Mouse (Mus musculus) MEL-GATA-1-ER (cell line): ENCODE data around the gene Gck.
A peak's percentile ranks its signal among the peaks of the same experiment; 100 is the strongest.
"Not testable (repeated sequence)": the region's sequence is repeated elsewhere in the genome, so short reads cannot be mapped to it uniquely, and the experiment has no call there.

ENCODE experiments used
- DNase-seq: peaks from one replicate; pipeline ENCODE4 v3.0.0-alpha.2; 2012; ENCODE audit warnings: low read depth; ENCODE audit errors: extremely low read depth

Gene Gck

DNA sequence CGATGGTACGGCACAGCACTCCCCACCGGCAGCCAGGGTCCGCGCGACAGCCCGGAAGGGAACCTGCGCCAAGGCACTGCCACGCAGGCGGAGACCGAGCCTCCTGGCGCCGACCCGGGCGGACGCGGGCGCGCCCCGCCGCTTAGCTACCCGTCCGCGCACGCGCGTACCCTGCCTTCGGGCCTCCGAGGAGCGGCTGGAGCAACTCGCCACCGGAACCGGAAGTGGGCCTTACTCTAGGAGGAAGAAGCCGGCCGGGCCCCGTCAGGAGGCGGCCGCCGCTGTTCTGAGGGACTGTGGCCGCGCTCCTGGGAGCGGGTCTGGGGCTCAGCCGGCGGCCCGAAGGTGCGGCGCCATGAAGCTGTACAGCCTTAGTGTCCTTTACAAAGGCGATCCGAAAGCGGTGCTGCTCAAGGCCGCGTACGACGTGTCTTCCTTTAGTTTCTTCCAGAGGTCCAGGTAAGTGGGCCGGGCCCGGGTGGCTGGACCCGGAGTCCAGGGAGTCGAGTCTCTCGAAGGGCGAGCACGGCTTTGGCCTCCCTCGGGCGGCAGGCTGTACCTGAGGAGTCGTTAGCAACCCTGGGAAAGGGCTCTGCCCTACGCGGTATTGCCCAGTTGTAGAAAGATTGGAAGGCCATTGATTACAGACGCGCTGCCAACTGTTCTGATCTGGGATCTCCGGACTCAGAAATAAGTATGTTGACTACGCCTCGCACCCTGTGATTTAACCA, 5.8 kb upstream of the Gck start, which contains the start of gene Ykt6:
Ykt6 (plus strand) TSS at position 148 of the 731 bp plus-strand sequence.
- DNase-seq, result peak; percentile 78

DNA sequence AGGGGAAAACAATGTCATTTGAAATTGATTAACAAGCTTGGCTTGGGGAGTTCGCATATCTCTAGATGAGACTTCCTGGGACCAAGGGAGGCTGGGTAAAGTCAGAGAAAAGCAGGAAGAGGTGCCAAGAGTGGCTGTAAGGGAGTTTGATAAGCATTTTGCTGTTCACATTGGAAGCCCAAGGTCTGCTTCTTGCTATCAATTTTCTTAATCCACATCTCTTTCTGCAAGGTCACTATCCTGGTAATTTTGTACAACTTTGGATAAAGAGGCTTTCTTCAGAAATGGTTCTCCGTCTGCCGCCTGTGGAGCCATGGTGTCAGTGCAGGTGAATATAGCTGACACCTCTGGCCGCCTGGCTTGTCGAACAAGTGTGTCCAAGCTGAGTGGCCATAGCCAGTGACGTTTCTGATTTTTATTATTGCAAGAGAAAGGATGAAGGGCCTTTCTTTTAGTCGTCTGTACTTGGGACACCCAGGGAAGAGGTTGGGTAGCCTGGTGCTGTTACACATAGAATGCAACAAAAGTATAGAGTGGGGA, 5.2 kb upstream of the Gck start:
- peak; percentile 40 for DNase-seq

DNA sequence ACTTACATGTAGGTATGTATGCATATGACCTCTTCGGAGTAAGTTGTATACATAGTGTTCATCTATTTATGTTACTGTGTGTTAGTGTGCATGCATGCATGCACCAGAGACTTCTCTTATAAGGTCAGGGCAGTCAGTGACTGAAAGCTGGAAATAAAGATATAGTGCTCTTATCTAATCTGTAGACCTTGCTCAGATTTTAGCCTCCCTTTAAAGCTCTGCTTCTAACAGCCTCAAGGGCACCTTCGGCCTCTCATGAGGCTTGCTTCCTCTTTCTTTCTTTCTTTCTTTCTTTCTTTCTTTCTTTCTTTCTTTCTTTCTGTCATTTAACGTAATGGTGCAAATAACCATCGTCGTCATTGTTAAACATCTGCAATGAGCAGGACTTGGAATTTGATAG, 4.6 kb upstream of the Gck start:
- no peak for DNase-seq

DNA sequence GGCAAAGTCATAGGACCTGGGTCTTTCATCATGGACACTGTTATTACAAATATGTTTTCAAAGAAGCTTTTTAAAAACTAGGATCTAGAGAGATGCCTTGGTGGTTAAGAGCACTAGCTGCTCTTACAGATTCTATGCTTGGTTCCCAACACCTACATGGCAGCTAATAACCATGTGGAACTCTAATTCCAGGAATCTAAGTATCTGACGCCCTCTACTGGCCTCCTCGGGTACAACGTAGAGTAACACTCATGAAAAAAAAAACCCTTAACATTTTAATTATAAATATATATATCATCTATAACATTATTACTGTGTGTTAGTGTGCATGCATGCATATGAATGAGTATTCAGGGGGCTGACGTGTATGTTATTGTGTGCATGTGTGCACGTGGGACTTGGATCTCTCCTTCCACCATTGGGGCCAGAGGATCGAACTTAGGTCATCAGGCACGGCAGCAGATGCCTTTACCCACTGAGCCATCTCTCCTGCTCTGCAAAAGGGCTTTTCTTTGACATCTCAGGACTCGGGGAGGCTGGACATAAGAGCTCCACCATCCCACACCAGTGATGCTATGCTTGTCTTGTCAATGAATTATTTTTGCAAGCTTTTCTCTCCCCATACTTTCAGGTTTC, 3.4 kb upstream of the Gck start:
- DNase-seq, result peak; percentile 52

DNA sequence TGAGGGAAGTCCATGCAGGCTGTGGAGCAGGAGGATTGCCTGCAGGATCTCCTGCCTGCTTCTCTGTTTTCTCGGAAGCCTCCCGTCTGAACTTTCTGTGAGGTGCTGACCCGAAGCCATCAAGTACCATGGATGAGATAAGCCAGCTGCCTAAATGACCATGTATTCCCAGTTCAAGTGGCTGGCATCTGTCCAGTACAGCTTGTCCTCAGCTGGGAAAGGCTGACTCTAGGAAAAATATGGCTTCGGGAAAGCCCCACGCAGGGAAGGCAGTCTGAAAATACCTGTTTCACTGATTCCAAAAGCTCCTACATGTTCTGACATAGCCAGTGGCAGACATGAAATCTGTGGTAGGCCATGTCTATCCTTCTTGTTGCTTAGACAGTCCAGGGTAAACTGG, 2.6 kb upstream of the Gck start:
- DNase-seq, result no peak

DNA sequence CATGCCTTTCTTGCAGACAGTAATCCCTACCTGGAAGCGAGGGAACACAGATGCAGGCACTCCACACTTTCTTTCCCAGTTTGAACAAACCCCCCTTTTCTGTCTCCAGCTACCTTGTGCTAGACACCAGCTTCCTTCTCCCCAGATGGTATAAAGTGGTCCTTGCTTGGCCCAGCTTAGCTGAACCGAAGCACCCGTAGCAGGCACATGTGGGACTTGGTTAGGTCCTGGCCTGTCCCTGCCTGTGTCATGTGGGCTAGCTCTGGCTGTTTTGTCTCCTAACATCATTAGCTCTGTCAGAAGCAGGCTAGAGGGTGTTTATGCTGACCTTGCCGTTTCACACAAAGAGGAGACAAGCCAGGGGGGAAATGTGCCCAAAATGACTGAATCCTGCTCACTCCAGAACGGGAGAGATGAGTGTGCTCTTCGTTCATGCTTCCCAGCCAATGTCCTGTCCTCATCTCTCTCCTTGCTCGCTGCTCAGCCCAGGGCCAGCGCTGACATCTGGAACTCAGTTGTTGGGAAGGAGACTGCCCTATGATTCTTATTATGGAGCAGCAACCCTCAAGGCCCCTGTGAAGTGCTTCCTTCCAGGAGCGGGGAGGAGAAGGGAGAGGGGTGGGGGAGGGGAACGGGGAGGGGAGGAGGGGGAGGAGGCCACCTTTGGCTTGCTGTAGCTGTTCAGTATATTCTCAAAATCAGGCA, 1.2 kb downstream of the Gck start:
- no peak for DNase-seq

DNA sequence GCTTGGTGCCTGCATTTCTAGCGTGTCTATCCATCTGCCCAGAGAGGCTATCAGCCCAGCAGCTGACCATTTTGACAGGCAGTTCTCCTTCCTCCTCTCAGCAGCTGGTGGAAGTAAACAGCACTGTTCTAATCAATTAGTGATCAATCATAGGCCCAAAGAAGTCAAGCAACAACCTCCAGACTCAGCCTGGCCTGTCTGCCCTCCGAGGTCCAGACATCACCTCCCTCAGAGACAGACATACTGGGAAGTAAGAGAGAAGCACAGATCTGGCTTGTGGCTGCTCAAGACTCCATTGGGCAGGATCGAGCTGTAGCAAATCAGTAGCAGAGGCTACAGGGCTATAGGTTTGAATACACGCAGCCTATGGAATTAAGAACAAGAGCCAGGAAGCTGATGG, 2.1 kb downstream of the Gck start:
- DNase-seq, result no peak

DNA sequence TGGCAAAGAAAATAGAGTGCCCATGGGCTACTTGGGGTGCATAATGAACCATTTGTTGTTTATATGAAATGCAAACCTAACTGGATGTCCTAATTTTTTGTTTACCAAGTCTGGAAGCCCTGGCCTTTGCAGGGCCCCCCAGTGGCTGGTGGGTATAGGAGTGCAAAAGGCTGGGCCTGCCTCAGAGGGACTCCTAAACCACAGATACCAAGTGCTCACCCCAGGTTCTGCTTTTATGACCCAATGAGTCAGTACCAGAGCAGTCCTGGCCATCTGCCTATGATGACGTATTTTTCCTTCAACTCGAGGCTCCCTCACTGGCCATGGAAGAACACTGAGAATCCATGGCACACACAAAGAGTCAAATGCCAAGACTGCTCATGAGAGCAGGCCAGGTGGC, 4.8 kb downstream of the Gck start:
- no peak for DNase-seq

DNA sequence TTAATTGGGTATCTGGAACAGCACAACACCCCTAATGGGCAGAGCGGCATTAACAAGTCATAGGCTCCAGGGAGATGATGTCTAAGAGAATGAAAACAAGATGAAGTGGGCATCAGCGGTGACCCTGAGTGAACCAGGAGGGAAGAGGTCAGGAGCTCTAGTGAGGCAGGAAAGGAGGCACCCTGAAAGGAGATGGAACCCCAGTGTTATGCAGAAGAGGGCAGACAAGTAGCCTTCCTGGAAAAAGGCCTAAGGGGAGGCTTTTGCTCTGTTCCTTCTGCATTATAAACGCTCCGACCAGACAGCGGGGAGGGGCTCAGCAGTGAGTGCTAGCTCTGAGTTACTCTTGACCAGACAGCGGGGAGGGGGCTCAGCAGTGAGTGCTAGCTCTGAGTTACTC, 6.9 kb downstream of the Gck start:
- DNase-seq, result no peak

DNA sequence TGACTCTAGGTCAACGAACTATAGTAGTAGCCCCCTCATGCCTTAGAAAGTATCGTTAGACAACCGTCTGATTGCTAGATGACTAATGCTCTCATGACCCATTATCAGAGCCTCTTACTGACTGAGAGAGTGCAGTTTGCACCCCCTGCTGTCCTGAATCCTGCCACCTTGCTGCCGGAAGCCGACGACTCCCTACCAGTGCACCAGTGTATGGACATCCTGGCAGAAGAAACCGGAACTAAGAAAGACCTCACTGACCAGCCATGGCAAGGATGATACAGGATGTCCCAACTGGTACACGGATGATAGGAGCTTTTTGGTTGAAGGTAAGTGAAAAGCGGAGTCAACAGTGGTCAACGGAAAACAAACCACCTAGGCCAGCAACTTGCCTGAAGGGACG, 15.3 kb downstream of the Gck start:
- DNase-seq, result not testable (repeated sequence)

DNA sequence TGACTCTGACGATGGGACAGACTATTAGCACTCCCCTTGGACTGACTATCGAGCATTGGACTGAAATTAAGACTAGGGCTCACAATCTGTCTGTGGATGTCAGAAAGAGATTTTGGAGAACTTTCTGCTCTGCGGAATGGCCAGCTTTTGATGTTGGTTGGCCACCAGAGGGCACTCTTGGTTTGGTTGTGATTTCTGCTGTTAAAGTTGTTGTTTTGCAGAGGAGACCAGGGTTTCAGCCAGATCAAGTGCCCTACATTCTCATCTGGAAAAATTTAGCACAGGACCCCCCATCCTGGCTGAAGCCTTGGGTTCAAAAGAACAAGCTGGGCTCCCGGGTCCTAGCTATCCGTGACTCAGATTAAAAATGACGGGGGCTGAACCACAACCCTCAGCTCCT, 17.9 kb downstream of the Gck start:
- not testable (repeated sequence) for DNase-seq

DNA sequence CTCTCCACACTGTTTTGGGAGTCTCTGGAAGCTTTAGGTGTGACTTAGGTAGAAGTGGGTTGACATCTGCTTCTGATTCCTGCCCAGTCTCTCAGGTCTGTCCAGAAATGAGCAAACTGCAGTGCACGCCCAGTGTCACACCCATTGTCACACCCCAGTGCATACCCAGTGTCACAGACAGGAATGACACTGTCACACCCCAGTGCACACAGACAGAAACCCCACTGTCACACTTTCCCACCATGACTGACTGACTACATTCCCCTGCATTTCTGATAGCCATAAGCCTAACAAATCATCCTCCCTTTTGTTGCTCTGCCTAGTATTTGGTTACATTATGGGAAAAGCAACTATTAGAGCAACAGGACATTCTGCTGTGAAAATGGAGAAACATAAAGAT, 19.3 kb downstream of the Gck start:
- no peak for DNase-seq

DNA sequence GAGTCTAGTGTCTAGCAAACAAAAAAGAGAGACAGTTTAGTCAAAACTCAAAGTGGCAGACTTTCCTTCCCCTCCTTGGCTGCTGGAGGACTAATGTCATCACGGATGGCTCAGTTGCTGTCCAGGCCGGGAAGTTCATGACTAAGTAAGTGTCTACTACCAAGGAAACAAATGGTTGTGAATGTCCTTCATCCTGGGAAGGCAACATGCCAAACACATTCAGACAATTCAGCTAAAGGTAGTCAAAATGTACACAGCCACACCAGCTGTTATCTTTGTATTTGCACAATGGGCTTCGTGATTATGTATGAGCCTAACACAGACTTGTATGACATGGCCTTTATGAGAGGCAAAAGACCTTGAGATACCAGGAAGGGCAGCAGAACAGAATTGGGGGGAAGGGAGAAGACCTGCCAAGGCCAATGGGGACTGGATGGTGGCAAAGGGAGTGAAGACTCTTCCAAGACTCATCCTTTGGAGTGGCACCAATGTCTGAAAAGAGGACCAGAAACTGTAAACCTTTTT, 23.1 kb downstream of the Gck start:
- no peak for DNase-seq

DNA sequence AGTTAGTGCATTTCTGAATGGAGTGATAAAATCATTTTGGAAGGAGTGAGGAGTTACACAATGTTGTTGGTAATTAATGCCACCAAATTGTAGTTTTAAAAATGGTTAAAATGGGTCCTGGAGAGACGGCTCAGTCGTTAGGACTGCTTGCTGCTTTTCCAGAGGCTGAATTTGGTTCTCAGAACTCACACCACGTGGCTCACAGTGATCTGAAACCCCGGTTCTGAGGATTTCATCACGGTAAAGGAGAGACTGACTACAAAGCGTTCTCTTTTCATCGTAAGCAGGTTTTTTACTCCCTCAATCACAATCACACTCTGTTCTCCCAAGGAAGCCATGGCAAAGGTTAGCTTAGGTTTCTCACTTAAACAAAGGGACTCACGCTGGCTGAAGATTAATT, 25.2 kb downstream of the Gck start:
- no peak for DNase-seq

DNA sequence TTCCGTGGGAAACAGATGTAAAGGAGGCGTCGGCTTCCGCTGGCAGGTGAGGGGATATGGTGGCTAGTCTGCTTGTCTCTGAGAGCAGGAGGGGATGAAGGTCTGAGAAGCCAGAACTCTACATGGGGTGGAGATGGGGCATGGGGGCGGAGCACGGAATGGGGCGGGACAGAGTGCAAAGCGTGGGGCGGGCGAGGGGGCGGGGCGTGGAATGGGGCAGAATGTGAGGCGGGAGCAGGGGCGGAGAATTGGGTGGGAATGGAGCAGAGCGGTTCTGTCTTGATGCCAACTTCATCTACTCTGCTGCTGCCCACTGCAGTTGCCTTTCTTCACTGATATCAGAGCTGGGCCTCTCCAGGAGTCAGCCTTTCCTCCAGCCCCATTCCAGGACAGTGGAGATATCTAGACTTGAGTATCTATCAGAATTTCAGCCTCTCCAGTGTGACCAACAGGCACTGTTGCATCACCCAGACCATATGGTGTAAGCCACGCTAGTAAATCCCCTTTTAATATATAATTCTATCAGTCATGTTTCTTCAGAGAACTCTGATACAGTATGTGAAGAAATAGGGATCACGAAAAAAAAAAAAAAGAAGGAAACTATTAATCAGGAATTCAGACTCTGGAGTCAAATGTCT, 29.4 kb downstream of the Gck start:
- no peak for DNase-seq

DNA sequence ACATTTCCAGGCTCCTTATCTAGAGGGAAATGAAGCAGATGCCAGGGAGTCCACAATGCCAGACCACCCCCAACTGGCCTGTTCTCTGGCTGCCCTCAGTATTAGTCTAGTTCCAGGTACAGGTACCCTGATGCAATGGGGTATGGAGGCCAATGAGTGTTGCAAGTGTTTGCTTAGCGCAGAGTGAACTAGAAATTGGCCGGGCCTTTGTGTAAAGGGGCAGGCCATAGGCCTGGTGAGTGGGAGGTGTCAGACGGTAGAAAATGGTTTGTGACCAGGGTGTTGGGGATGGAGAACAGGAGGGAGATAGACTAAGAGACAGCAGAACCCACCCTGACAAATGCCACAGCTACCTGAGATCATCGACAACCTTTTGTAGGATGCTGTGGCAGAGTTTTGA, 30.3 kb downstream of the Gck start:
- no peak for DNase-seq

DNA sequence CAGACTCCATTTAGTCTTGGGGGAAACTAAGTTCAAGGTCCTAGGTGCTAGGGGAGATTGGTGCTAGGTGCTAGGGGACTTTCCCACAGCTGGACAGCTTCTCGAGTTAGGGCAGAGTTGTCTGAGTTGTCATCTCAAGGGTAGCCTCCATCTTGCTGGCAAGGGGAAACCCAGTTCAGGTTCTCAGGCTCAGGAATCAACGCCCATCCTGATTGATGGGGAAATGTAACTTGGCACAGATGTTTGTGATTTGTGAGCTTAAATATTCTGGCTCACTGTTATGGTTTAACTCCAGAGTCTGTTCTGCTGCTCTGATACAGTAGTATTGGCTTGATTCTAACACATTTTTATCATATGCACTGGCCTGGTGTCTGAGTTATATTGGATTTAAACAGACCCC, 31.8 kb downstream of the Gck start:
- DNase-seq, result no peak

DNA sequence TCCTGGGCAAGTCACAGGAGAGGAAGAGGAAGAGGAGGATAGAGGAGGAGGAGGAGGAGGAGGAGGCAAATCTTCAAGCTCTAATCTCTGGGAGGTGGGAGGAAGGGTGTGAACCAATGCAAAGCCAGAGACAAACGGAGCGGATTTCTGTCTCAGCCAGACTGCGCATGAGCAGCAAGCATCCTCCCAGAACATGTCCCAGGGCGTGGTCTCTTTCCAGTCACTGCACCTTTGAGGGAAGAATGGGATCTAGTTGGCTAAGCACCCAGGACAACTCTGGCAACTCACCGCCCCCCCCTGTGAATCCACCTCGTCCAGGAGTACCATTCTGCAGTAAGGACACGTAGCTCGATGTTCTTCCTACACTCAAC, 33.7 kb downstream of the Gck start:
- DNase-seq, result no peak

DNA sequence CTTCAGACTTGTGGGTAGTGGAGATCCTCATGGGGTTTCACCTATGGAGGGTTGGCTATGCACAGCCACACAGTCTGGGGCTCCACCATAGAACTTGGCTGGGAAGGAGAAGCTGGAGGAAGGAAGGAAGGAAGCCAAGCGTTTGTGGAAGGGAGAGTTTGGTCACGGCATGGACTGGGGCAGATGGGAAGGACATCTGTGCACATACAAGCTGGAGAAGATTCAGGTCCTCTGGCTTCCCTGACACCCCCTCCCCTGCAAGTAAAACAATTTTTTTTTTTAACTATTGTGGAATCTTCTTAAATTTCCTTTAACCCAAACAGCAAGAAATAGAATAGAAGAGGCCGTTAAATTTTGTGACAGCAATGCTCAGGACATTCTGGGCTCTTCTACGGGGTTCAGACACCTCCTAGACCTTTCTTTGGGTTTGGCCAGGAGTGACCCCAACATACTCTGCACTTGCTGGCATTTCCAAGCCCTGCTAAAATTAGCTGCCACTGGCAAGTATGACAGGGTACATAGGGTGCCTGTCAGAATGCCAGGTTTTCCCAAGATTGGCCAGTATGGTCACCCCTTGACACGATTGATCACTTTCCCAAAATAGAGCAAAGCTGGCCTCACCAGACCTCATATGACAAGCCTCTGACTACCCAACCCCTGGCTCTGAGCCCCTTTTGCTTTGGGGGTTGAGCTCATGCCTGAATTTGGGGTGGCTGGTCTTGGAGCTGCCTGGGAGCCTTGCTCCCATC, 34.3 kb downstream of the Gck start:
- DNase-seq, result no peak

DNA sequence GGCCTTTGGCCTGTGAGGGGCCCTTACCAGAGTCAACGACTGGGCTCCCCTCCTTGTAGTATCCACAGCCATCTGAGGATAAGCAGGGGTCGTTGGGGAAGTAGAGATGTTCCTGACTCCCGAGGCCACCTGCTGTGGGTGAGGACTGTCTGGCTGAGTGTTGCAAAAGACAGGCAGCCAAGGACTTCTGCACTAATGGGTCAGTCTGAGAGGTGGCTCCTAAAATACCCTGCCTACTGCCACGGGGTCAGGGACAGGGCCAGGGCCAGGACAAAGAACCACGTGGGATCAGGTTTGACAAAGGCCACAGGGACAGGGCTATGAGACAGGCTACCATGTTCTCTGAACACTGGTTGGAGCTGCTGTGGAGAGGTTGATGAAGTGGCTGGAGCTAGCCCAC, 34.9 kb downstream of the Gck start:
- no peak for DNase-seq

DNA sequence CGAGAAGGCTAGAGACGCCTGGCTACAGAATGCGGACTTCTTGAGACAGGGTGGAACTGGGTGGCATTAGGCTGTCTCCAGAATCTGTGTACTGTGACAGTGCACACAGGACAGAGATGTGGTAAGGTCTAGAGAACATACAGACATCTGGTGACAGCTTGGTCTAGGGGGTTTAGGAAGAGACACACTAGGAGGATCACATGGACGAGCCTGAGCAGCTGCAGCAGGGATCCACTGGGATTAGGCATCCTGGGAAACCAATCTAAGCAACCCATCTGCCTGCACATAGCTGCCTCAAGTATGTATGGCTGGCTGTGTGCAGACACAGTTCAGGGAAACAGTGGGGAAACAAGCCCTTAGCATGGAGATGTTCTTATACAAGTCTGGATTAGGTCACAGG, 35.9 kb downstream of the Gck start:
- DNase-seq, result no peak
